Mouse (Mus musculus): ENCODE measurements around the gene Cyp4v3. TPM values are rescaled to one million over a fixed set of nuclear protein-coding genes. Genes with fewer than 3 reads are reported as not detected.

Cyp4v3 gene
- total and polyA plus RNA-seq, 3 experiments, result 2.2 to 2.8 (median 2.8) TPM

- dilution Hi-C loops (cut with MboI; ENCODE audit: extremely low pct_ligation_motif_present, extremely low pct_unique_long_range_greater_than_20kb, low sequenced_read_pairs), result no loop called here
- Histone ChIP-seq H3K9me3 (replicated peaks; ENCODE audit: low read length) (no peaks in the 10 kb centered on the region), H3K27me3 (replicated peaks) (no peaks in the 10 kb centered on the region), H3K36me3 (replicated peaks in 1 of 2; ENCODE audit: control insufficient read depth in 1 of 2, insufficient read depth in 1 of 2, low read length in 1 of 2) (peaks cover 0 to 2% of the 10 kb centered on the region in 2 experiments), H3K4me3 (replicated peaks in 1 of 3; ENCODE audit: low read depth in 2 of 3, low read length in 2 of 3, poor library complexity in 1 of 3) (no peak overlapping the region), H3K79me2 (replicated peaks; ENCODE audit: control insufficient read depth, extremely low read depth, insufficient read depth, poor library complexity, severe bottlenecking) (no peaks in the 10 kb centered on the region), H3K4me2 (ENCODE audit: insufficient read depth, low read depth, poor library complexity, severe bottlenecking) (no peak overlapping the region), H3K4me1 (ENCODE audit: control insufficient read depth in 1 of 2, insufficient read depth in 2 of 2) (no peaks in the 10 kb centered on the region), H3K27ac (ENCODE audit: insufficient read depth, low read depth) (no peak overlapping the region), H3K9ac (ENCODE audit: insufficient read depth, low read depth) (no peak overlapping the region)
- DNase-seq (ENCODE audit: extremely low read depth), result no peak
- TF ChIP-seq RCOR1 (conservative IDR thresholded peaks at IDR 0.05; ENCODE audit: low read depth, low read length) (no peak), ZC3H11A (IDR thresholded peaks at IDR 0.05; ENCODE audit: low read depth, low read length) (no peak), MAZ (IDR thresholded peaks at IDR 0.05; ENCODE audit: low read depth, low read length) (no peak), ZKSCAN1 (IDR thresholded peaks at IDR 0.05; ENCODE audit: borderline replicate concordance, low read depth, low read length) (no peak), CTCF (conservative IDR thresholded peaks at IDR 0.05 in 1 of 2, IDR thresholded peaks at IDR 0.05 in 1 of 2; ENCODE audit: low read depth in 2 of 2, low read length in 2 of 2) (no peak), CHD2 (IDR thresholded peaks at IDR 0.05; ENCODE audit: low read length) (no peak), NRF1 (IDR thresholded peaks at IDR 0.05; ENCODE audit: low read depth, low read length) (no peak), ELF1 (IDR thresholded peaks at IDR 0.05; ENCODE audit: low read depth, low read length) (no peak), MYC (IDR thresholded peaks at IDR 0.05; ENCODE audit: low read depth, low read length) (no peak), KAT2A (IDR thresholded peaks at IDR 0.05; ENCODE audit: insufficient replicate concordance, low read length) (no peak), USF1 (IDR thresholded peaks at IDR 0.05; ENCODE audit: low read depth, low read length) (no peak), MEF2A (IDR thresholded peaks at IDR 0.05; ENCODE audit: borderline replicate concordance, low read depth, low read length) (no peak), SMC3 (IDR thresholded peaks at IDR 0.05; ENCODE audit: low read depth, low read length) (no peak)
- in situ Hi-C loops (cut with MboI; ENCODE audit: low pct_ligation_motif_present, low pct_unique_long_range_greater_than_20kb, low sequenced_read_pairs), result no loop called here
Measured at GRCm38 (mm10) chr8:45302390-45302789, 30.6 kb downstream of the Cyp4v3 start.

- in situ Hi-C loops (cut with MboI; ENCODE audit: low pct_ligation_motif_present, low pct_unique_long_range_greater_than_20kb, low sequenced_read_pairs), result no loop called here
- H3K79me2 ChIP-seq (replicated peaks; ENCODE audit: control insufficient read depth, extremely low read depth, insufficient read depth, poor library complexity, severe bottlenecking), result no peaks in the 10 kb centered on the region
- no peak overlapping the region for H3K27ac ChIP-seq (ENCODE audit: insufficient read depth, low read depth)
- no peak overlapping the region for H3K9ac ChIP-seq (ENCODE audit: insufficient read depth, low read depth)
- no peaks in the 10 kb centered on the region for H3K4me1 ChIP-seq (ENCODE audit: control insufficient read depth in 1 of 2, insufficient read depth in 2 of 2)
- TF ChIP-seq NRF1 (IDR thresholded peaks at IDR 0.05; ENCODE audit: low read depth, low read length) (no peak), USF1 (IDR thresholded peaks at IDR 0.05; ENCODE audit: low read depth, low read length) (no peak), TBP (conservative IDR thresholded peaks at IDR 0.05; ENCODE audit: low read depth, low read length) (no peak), ZC3H11A (IDR thresholded peaks at IDR 0.05; ENCODE audit: low read depth, low read length) (no peak), SIN3A (IDR thresholded peaks at IDR 0.05; ENCODE audit: low read length) (no peak), PAX5 (IDR thresholded peaks at IDR 0.05; ENCODE audit: low read length) (no peak), IRF4 (IDR thresholded peaks at IDR 0.05; ENCODE audit: low read depth, low read length) (no peak), ZKSCAN1 (IDR thresholded peaks at IDR 0.05; ENCODE audit: borderline replicate concordance, low read depth, low read length) (no peak), ZNF384 (IDR thresholded peaks at IDR 0.05; ENCODE audit: low read depth, low read length) (no peak), RAD21 (IDR thresholded peaks at IDR 0.05; ENCODE audit: low read depth, low read length) (no peak)
- dilution Hi-C loops (cut with MboI; ENCODE audit: extremely low pct_ligation_motif_present, extremely low pct_unique_long_range_greater_than_20kb, low sequenced_read_pairs), result no loop called here
- H3K4me3 ChIP-seq (replicated peaks in 1 of 3; ENCODE audit: low read depth in 2 of 3, low read length in 2 of 3, poor library complexity in 1 of 3), result no peak overlapping the region
- no peak for DNase-seq (ENCODE audit: extremely low read depth)
- no peaks in the 10 kb centered on the region for H3K27me3 ChIP-seq (replicated peaks)
- H3K9me3 ChIP-seq (replicated peaks; ENCODE audit: low read length), result no peaks in the 10 kb centered on the region
- no peaks in the 10 kb centered on the region for H3K36me3 ChIP-seq (replicated peaks in 1 of 2; ENCODE audit: control insufficient read depth in 1 of 2, insufficient read depth in 1 of 2, low read length in 1 of 2)
- H3K4me2 ChIP-seq (ENCODE audit: insufficient read depth, low read depth, poor library complexity, severe bottlenecking), result no peak overlapping the region
Measured at GRCm38 (mm10) chr8:45295276-45295675, 37.7 kb downstream of the Cyp4v3 start.
